Mouse (Mus musculus) ZHBTc4 (cell line): ENCODE measurements around the gene Wdr54.

ENCODE experiments used
- DNase-seq: peaks from one replicate; pipeline ENCODE4 v3.0.0-alpha.2; 2011; ENCODE audit warnings: low read depth, low spot score

Wdr54 gene

GRCm38 (mm10) chr6:83156259-83156684 lies at the start of gene Wdr54, which contains the start of gene 1700003E16Rik:
TSS of gene Wdr54 (minus strand) at chr6:83156397.
TSS of gene 1700003E16Rik (plus strand) at chr6:83156404.
- DNase-seq = peak; percentile 89

DNA sequence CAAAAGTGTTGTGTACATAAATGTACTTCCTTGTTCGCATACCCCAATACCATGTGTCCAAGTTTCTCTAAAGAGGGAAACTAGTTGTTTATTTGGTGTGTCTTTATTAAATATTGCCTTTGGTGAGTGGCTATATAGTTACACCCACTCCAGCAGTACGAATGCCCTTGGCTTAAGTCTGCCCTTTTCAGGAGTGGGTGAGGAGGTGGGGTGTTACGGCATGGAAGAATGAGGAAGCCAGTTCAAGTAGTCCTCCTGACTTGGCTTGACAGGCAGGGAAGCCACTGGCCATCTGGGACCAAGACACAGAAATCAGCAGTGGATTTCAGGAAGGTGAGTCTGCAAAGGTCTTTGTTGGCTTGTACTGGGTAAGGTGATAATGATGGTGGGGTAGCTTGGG lies 49.7 kb upstream of the Wdr54 start:
- DNase-seq = no peak

- no peak for DNase-seq
These were observed 47.1 kb upstream of the Wdr54 start for GRCm38 (mm10) chr6:83203320-83203719.

- DNase-seq = peak; percentile 77
These were observed 41.3 kb upstream of the Wdr54 start for GRCm38 (mm10) chr6:83197345-83198004.

DNA sequence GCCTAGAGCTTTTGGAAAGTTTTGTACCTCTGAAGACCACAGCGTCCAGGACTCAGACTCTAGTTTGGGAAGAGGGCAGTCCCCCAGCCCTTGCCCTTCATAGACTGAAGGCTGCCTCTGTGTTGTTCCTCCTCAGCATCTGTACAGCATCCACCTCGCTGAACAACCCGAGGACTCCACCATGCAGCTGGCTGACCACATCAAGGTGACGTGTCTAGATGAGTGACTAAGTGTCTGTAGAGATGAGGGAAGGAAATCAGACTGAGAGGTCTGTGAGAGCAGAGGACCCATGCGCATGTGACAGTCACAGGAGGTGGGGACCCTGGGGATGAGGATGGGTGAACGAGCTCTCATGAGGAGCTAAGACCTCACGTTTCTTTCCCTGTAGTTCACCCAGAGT lies 37.4 kb upstream of the Wdr54 start:
- no peak for DNase-seq

- no peak for DNase-seq
These were observed 30.7 kb upstream of the Wdr54 start for GRCm38 (mm10) chr6:83186946-83187345.

- peak; percentile 90 for DNase-seq
These were observed 30.0 kb upstream of the Wdr54 start for GRCm38 (mm10) chr6:83185895-83186861.

DNA sequence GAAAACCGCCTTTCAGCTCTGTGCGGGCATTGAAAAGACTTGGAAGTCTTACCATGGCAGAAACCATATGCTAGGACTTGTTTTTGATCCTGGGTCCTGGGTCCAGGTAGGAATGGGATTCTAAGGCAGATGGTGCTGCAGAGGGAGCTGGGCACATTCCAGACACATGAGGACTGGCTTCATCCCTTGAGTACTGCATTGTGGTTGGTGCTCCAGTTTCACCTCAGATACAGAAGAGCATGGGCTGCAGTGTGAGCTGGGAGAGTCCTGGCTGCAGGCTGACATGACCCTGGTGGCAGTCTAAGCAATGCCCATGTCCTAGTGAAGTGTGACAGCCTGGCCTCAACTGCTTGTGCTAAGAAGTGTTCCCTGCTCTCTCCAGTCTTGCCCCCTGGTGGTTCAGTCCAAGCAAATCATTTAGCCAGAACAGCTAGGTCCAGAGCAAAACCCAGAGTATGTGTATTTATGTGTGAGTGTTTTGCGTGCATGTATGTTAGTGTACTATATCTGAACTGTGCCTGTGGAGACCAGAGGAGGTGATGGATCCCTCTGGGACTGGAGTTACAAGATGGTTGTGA lies 28.8 kb upstream of the Wdr54 start:
- DNase-seq = peak; percentile 34

- no peak for DNase-seq
These were observed 24.4 kb upstream of the Wdr54 start for GRCm38 (mm10) chr6:83180605-83181004.

DNA sequence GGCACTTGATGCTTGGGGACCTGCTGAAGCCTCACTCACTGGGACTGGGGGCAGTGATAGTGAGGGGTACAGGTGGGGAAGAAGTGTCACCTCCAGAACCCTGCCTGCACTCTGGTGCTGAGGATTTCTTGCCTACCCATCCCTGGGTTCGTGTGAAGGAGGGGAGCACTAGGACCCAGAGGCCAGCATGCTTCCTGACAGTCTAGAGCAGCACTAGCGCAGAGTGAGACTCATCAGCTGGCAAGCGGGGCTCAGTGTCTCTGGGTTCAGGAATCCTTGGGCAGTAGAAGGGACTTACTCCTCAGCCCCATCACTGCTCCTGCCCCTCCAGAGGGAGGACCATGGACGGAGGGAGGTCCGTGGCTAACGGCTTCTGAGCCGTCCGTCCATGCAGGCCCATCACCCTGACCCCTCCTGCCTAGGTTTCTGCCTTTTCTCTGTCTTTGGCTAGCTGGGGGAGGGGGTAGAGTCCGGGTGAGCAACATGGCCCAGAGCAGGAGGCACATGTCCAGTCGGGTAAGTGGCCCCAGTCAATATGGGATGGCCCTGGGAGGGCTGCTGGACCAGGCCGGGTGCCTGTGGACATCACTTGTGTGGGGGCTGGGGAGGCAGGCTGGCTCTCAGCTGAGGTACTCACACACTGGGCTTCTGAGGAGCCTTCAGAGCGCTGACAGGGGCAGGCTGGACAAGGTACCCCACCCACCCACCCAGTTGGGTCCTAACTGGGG lies 23.4 kb upstream of the Wdr54 start:
- no peak for DNase-seq

DNA sequence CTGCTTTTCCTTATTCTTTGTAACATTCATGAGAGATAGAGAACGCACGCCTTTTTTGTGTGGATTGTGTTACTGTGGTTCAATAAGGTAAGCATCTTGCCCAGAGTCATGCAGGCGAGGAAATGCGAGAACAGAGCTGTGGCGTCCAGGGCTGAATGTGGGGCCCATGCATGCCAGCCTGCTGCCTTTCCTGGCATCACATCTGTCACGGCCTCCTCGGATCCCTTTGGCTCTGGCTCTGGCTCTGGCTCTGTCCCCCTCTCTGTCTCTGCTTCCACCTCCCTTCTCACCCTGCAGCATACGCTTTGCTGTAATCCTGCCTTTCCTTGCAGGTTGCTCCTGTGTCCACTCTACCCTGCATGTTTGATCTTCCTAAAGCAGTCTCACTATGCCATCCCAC lies 19.8 kb upstream of the Wdr54 start:
- DNase-seq = no peak

DNA sequence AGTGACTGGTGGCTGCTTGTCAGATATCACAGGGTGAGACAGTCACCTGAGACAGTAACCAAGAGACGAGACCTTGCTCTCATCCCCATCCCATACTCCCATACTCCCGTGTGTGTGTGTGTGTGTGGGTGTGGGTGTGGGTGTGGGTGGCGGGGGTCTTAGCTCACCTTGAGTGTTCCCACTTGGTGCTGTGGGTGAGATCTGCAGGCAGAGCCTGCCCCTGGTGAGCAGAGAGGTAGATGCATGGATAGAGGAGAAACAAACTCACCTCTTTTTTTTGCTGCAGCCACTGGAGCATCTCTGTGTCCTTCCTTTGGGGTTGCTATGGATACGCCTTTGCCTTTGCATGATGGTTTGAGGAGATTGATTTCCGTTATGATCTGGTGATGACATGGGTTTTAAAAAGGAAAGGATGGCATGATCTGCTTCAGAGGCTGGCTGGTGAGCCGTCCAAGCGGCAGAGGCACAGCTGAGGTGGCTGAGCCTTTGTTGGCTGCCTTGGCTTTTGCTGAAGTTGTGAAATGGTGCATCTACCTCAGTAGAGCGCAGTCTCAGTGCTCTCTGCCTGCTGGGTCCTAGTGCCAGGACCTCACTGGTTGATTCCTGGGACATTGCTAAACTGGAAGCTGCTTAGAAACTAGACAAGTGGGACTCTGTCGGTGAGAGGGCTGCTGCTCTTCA lies 16.2 kb upstream of the Wdr54 start:
- no peak for DNase-seq

- no peak for DNase-seq
These were observed 14.9 kb upstream of the Wdr54 start for GRCm38 (mm10) chr6:83171063-83171462.

DNA sequence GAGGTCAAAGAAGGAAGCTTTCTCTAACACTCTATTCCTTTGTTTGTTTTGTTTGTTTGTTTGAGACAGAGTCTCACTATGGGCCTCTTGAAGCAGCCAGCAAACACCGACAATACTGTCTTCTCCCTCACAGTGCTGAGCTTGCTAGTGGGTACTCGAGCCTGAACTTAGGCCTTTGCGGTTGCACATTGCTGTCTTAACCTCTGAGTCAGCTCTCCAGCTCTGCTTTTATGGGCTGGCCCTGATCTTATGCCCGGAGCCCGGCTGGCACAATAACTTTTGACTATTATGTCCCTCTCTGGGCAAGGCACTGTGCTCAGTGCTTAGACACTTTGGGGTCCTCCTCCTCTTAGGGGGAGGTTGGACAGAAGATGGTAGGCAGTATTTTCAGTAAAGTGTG lies 13.7 kb upstream of the Wdr54 start:
- no peak for DNase-seq

GRCm38 (mm10) chr6:83166243-83166630 lies 10.0 kb upstream of the Wdr54 start:
- DNase-seq = peak; percentile 46

GRCm38 (mm10) chr6:83165607-83166242 lies 9.5 kb upstream of the Wdr54 start, which contains the start of gene Dctn1:
TSS of gene Dctn1 (plus strand) at chr6:83165920.
- DNase-seq = peak; percentile 96

- DNase-seq = no peak
These were observed 8.9 kb upstream of the Wdr54 start for GRCm38 (mm10) chr6:83165026-83165606.

DNA sequence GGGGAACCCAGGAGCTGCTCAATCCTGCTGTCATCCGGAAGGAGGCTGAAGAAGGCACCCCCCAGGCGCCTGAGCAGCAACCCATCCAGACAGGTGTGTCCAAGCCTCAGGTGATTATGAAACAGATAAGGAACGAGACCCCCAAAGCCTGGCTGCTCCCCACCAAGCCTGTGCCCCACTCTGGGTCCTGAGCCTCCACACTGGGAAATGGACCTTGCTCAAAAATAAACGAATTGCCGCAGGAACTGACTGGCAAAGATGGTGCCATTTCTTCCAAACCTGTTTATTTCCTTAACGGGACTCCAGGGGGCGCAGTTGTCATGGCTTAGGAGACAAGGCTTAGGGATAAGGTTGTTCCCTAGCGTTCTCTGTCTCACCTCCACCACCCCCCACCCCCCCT lies 6.5 kb upstream of the Wdr54 start:
- DNase-seq = peak; percentile 89

DNA sequence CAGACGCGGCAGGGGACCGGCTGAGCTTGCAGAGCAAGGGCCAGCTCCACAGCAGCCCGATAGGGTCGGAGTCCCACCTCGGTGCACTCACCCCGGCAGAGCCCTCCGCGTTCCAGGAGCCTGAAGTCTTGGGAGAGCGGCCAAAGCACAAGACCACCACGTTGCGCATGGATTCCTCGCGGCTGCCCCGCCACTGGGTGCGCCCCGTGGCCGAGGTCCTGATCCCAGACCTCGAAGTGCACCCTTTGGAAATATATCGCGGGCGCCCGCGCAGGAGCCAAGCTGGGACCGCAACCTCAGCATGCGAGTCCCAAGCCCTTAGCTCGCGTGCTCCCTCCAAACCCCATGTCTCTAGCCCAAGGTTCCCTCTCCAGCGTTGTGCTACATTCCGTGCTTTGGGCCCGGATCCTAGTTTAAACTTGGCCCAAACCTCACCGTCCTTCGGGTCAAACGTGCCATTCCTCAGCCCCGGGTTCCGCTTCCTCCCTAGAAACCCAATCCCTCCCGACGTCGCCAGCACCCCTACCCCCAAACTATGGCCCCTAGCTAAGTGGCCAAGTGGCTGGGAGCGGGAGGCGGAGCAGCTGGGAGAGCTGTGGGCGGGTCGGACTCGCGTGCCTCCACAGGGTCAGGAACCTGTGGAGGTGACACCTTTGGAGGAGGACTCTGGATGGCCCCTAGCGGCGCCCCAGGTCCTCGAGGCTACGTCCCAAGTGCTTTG lies 5.9 kb upstream of the Wdr54 start:
- DNase-seq = peak; percentile 82
